Mouse (Mus musculus) embryonic facial prominence, embryonic 14.5 days (tissue): Measurements from ENCODE around the gene Mypn. TPM values are rescaled to one million over a fixed set of nuclear protein-coding genes. Genes with fewer than 3 reads are reported as not detected.
A peak's percentile ranks its signal among the peaks of the same experiment; 100 is the strongest.

ENCODE experiments used
- ATAC-seq: fragments of 200-750 bp; cut with Nextera tagmentation; 2 replicates; pipeline ENCODE4 v1.8.0; 2017; ENCODE audit warnings: low read depth, moderate number of reproducible peaks, moderate TSS enrichment
- DNase-seq: peaks from one replicate; pipeline ENCODE4 v3.0.0-alpha.2; 2015; ENCODE audit warnings: low spot score
- H3K27ac ChIP-seq: fragments of 300-500 bp; sonication (generic); replicated peaks from 2 replicates; pipeline ENCODE4 v1.5.1; 2014; ENCODE audit warnings: low read depth, mild to moderate bottlenecking, low read length, moderate library complexity
- H3K27me3 ChIP-seq: fragments of 300-500 bp; sonication (generic); replicated peaks from 2 replicates; pipeline ENCODE4 v1.6.1; 2014; ENCODE audit warnings: low read length; ENCODE audit not compliant: control insufficient read depth, insufficient read depth
- H3K36me3 ChIP-seq: fragments of 300-500 bp; sonication (generic); 2 replicates; pipeline ENCODE4 v1.6.1; 2014; ENCODE audit warnings: low read length, mixed read lengths; ENCODE audit not compliant: control insufficient read depth, insufficient read depth
- H3K4me1 ChIP-seq: fragments of 300-500 bp; sonication (generic); 2 replicates; pipeline ENCODE4 v1.6.1; 2014; ENCODE audit warnings: antibody characterized with exemption, low read length; ENCODE audit not compliant: control insufficient read depth, insufficient read depth
- H3K4me2 ChIP-seq: fragments of 300-500 bp; sonication (generic); 2 replicates; pipeline ENCODE4 v1.6.1; 2014; ENCODE audit warnings: low read depth, mild to moderate bottlenecking, low read length, moderate library complexity, mixed read lengths
- H3K4me3 ChIP-seq: fragments of 300-500 bp; sonication (generic); 2 replicates; pipeline ENCODE4 v1.5.1; 2014; ENCODE audit warnings: low read depth, mild to moderate bottlenecking, low read length
- H3K9ac ChIP-seq: fragments of 300-500 bp; sonication (generic); 2 replicates; pipeline ENCODE4 v1.6.1; 2014; ENCODE audit warnings: low read depth, mild to moderate bottlenecking, low read length, moderate library complexity, mixed read lengths
- H3K9me3 ChIP-seq: fragments of 300-500 bp; sonication (generic); 2 replicates; pipeline ENCODE4 v1.6.1; 2016; ENCODE audit warnings: low read length; ENCODE audit not compliant: control insufficient read depth
- WGBS: fragments of 180-500 bp; shearing (Covaris S2); extraction: QIAGEN DNeasy Blood & Tissue Kit; methylation state at CpG from one replicate; pipeline ENCODE4 v1.1.7; 2014; 5-methylcytosine and 5-hydroxymethylcytosine counted together
- polyA plus RNA-seq: library from polyadenylated mRNA; unstranded; fragments of >200 nt; fragmentation: Nextera tagmentation; extraction: Ambion mirVana; gene quantifications from 2 replicates; pipeline ENCODE4 v1.2.1, GENCODE M21; 2014

Mypn gene
- polyA plus RNA-seq, 1 experiment from 2014 or later = 11.2 TPM

GRCm38 (mm10) chr10:63086304-63086703 is 117.4 kb downstream of the Mypn start:
- no peaks in the 10 kb centered on the region for H3K9me3 ChIP-seq
- H3K4me2 ChIP-seq = no peak overlapping the region
- H3K36me3 ChIP-seq = no peaks in the 10 kb centered on the region
- H3K4me1 ChIP-seq = peaks cover 10% of the 10 kb centered on the region
- no peaks in the 10 kb centered on the region for H3K27me3 ChIP-seq
- DNase-seq (no peak), ATAC-seq (no peak)
- no peak overlapping the region for H3K4me3 ChIP-seq
- H3K9ac ChIP-seq = no peak overlapping the region
- H3K27ac ChIP-seq = no peak overlapping the region
- whole genome bisulfite sequencing = 80% methylated on average over 10 of the region's 10 CpGs

DNA sequence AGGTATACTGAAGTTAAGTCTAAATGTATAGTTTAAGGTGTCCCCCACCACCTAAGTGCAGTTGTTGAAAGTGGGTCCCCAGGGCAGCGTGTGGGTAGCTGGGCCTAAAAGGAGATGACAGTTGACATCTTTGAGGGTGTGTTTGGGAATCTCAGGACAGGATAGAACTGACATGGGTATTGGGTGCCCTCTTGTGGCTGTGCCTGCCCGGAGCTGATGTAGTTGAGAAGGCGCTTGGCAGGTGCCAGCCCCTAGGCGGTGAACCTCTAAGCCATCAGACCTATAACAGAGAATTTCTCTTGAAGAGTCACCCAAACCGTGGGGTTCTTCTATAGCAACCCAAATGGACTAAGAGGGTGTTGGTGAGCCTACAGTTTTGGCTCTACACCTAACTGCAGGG is 137.8 kb downstream of the Mypn start:
- Histone ChIP-seq H3K9me3 (no peaks in the 10 kb centered on the region), H3K27me3 (no peaks in the 10 kb centered on the region), H3K4me1 (no peaks in the 10 kb centered on the region), H3K36me3 (no peaks in the 10 kb centered on the region), H3K4me2 (no peak overlapping the region), H3K4me3 (no peak overlapping the region), H3K27ac (no peak overlapping the region), H3K9ac (no peak overlapping the region)
- DNase-seq (peak; percentile 82), ATAC-seq (peak; percentile 88)
- WGBS = 13% methylated on average over 5 of the region's 5 CpGs

Other genes with a start within 250 kb of the Mypn start
- 23.5 and 26.3 TPM in 2 replicates for gene Rufy2, start 223.7 kb downstream of the Mypn start, polyA plus RNA-seq
- gene Hnrnph3, start 179.7 kb downstream of the Mypn start, polyA plus RNA-seq = 51.8 and 56.4 TPM in 2 replicates
- 1.1 and 1.5 TPM in 2 replicates for gene Pbld2, start 179.6 kb downstream of the Mypn start, polyA plus RNA-seq
- gene Pbld1, start 143.8 kb downstream of the Mypn start, polyA plus RNA-seq = 0.56 and 0.58 TPM in 2 replicates
- gene Atoh7, start 104.3 kb downstream of the Mypn start, polyA plus RNA-seq = 1.1 TPM in 1 of 2 replicates, not detected in the other
- 37.1 and 38.6 TPM in 2 replicates for gene Herc4, start 39.9 kb upstream of the Mypn start, polyA plus RNA-seq
- 6.8 and 7.5 TPM in 2 replicates for gene Sirt1, start 177.8 kb upstream of the Mypn start, polyA plus RNA-seq
- 8.3 and 10.1 TPM in 2 replicates for gene Dnajc12, start 178.5 kb upstream of the Mypn start, polyA plus RNA-seq
- not detected in 2 replicates for gene Gm7075, start 217.8 kb upstream of the Mypn start, polyA plus RNA-seq
- 1.6 and 1.8 TPM in 2 replicates for gene Ctnna3, start 226.1 kb upstream of the Mypn start, polyA plus RNA-seq